Mouse (Mus musculus) layer of hippocampus, postnatal 14 days (tissue): Measurements from ENCODE around the gene Tuba4a. TPM values are rescaled to one million over a fixed set of nuclear protein-coding genes. Genes with fewer than 3 reads are reported as not detected.

Experiments used
- DNase-seq, 2 experiments: peaks; one replicate each; pipeline ENCODE4 v3.0.0; 2021 to 2022; ENCODE audit warnings: low spot score in 2 of 2, mixed read lengths in 1 of 2
- microRNA-seq, 2 experiments: library from miRNA; unstranded; fragments of <30 nt; microRNA quantifications; one replicate each; pipeline ENCODE4 v1.2.0; 2021
- total RNA-seq, 2 experiments: library from RNA; stranded (reverse); gene quantifications; 2 replicates each; pipeline ENCODE4 v1.2.3; 2021

Tuba4a gene
- total RNA-seq, 2 experiments from 2014 or later: 512 to 548 TPM

DNA sequence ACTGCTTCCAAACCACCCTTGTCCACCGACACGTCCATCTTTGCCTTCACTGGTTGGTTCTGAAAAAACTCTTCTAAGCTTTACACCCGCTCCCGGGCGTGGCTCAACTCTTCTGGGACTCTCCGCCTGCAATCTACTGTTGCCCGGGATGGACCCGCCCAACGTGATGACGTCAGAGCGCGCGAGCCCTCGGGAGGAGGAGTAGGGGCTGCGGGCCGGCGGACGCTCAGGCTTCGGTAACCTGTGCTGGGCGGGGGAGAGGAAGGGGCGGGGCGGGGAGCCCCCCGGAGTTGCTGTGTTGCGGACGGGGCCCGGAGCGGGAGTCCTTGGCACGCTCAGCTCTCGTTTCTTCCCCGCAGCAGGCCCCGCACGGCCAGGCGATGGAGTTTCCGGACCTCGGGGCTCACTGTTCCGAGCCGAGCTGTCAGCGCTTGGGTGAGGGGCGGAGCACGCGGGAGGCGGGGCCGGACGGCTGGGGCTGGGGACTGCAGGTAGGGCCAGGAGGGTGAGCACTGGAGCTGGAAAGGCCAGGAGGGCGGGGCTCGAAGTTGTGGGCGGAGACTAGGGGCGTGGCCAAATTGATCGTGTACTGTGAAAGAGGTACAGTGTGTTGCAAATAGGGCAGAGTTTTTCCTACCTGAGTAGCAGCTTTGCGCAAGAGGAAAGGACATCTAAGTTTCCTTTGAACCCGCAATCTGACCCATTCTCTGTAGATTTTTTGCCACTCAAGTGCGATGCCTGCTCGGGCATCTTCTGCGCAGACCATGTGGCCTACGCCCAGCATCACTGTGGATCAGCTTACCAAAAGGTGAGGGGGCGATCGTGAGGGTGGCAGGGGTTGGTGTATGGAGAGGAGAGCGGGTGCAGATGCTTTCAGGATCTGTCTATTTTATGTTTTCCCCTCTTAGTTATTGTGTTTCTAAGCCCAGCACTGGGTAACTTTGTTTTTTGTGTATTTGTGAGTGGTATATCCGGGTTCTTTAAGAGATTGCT, 50.9 kb downstream of the Tuba4a start, which contains the start of gene Zfand2b:
Zfand2b (plus strand) TSS at position 175 of the 993 bp plus-strand sequence.
- peak; percentile 89 to 95 for DNase-seq

- no peak for DNase-seq
These were observed 51.6 kb downstream of the Tuba4a start for GRCm38 (mm10) chr1:75168093-75168471.

Small RNAs within 50 kb of the gene (microRNA-seq; reads per million reads assigned to microRNA genes)
- 0 reads per million in 2 experiments for gene Gm27943

Other genes with a start within 250 kb of the Tuba4a start
- 1 to 10 TPM; 2.2 to 2.7 TPM for gene Nhej1, start 94.7 kb downstream of the Tuba4a start, total RNA-seq
- under 1 TPM in 1 of 2 experiments, not detected in 1; 0.35 TPM for gene Slc23a3, start 86.0 kb downstream of the Tuba4a start, total RNA-seq
- 10 to 100 TPM; 31.1 to 31.4 TPM for gene Cnppd1, start 77.2 kb downstream of the Tuba4a start, total RNA-seq
- gene Retreg2, start 77.1 kb downstream of the Tuba4a start, total RNA-seq: 100 to 1,000 TPM; 143 to 148 TPM
- gene Zfand2b, start 51.2 kb downstream of the Tuba4a start, total RNA-seq: 10 to 100 TPM; 30.9 to 32.7 TPM
- gene Abcb6, start 39.5 kb downstream of the Tuba4a start, total RNA-seq: 10 to 100 TPM; 30.7 to 35.2 TPM
- 10 to 100 TPM; 19.5 to 21.1 TPM for gene Ankzf1, start 27.7 kb downstream of the Tuba4a start, total RNA-seq
- gene Atg9a, start 27.7 kb downstream of the Tuba4a start, total RNA-seq: 100 to 1,000 TPM; 110 to 115 TPM
- gene Glb1l, start 9.1 kb downstream of the Tuba4a start, total RNA-seq: 10 to 100 TPM; 21.3 to 21.7 TPM
- gene Stk16, start 9.0 kb downstream of the Tuba4a start, total RNA-seq: 10 to 100 TPM; 90.5 to 91.4 TPM
- gene A630095N17Rik, start 12.2 kb upstream of the Tuba4a start, total RNA-seq: not detected
- gene Dnajb2, start 16.5 kb upstream of the Tuba4a start, total RNA-seq: 10 to 100 TPM; 60.0 to 61.1 TPM
- gene Ptprn, start 44.6 kb upstream of the Tuba4a start, total RNA-seq: 100 to 1,000 TPM; 326 to 350 TPM
- gene Resp18, start 58.5 kb upstream of the Tuba4a start, total RNA-seq: 10 to 100 TPM; 68.2 to 98.9 TPM
- 10 to 100 TPM; 50.4 to 55.2 TPM for gene Dnpep, start 98.1 kb upstream of the Tuba4a start, total RNA-seq
- gene Des, start 140.5 kb upstream of the Tuba4a start, total RNA-seq: 1 to 10 TPM; 1.6 to 1.8 TPM
- gene Speg, start 155.4 kb upstream of the Tuba4a start, total RNA-seq: 100 to 1,000 TPM; 184 TPM
- 10 to 100 TPM; 56.0 to 62.2 TPM for gene Gmppa, start 216.1 kb upstream of the Tuba4a start, total RNA-seq
- gene Asic4, start 230.6 kb upstream of the Tuba4a start, total RNA-seq: 10 to 100 TPM; 14.3 to 14.7 TPM